In the genomic region with DNA sequence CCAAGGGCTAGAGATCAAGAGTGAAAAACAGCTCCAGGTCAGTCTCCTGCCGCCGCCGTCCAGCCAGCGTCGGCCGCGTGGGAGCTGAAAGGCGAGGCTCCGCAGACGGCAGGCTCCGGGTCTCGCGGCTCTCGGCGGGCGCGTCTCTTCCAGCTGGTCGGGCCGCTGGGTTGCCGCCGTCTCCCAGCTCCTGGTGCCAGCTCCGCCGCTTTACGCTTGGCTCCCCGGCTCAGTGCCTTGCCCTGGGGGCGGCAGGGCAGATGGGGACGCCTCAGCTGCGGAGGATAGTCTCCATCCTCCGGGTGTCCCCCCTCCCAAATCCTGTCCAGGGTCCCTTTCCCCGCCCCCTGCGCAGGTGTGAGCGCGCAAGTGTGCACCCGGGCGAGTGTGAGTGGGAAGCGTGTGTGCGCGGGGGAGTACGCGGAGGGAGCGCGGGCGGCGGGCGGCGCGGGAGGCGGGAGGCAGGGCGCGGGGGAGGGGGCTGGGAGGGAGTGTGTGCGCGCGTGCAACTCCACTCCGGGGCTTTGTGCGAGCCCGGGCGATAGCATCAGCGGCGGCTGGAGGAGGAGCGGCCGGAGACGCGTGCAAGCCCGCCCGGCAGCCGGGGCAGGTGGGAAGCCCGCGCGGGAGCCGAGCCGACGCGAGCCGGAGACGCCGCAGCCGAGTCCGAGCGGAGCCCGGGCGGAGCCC, we compare ENCODE assay signal across 8 mouse cellular contexts. TPM values are rescaled to one million over a fixed set of nuclear protein-coding genes. Genes with fewer than 3 reads are reported as not detected.
DNase-seq lines count a peak whose midpoint lies in the region; ATAC-seq lines count a peak whose summit lies in the region.
"Had no signal": no experiment of that assay in that cellular context is flagged by ENCODE, and none has a peak within 500 bp of the region (broad histone marks: within the 10 kb centered on the region; RNA-seq: fewer than 3 reads in every experiment).

No protein-coding gene starts in this region.

- H3K4me1 ChIP-seq in limb, embryonic 11.5 days (ENCODE audit: control insufficient read depth, insufficient read depth, low read length): peaks cover 10% of the 10 kb centered on the region; the same call in 1 of the 2 replicates

- peak overlapping the region; percentile 42 for H3K4me2 ChIP-seq in limb, embryonic 11.5 days (ENCODE audit: low read depth, severe bottlenecking)

- DNase-seq in layer of hippocampus, adult 18-20 months (ENCODE audit: low spot score in 2 of 2): peak; percentile 25 to 56
- no peak for DNase-seq in layer of hippocampus, adult 11-12 months (ENCODE audit: low spot score)
- peak; percentile 82 for DNase-seq in embryo, embryonic 11 days
- peak; percentile 38 to 60 for DNase-seq in frontal cortex, postnatal 36 days (ENCODE audit: low spot score in 2 of 2)
- peak; percentile 72 for DNase-seq in limb, embryonic 11.5 days (ENCODE audit: low spot score)
- DNase-seq in retina, postnatal 7 days (ENCODE audit: low read depth, low spot score): peak; percentile 70

- H3K9me3 ChIP-seq in limb, embryonic 11.5 days (ENCODE audit: control insufficient read depth, low read length): no peaks in the 10 kb centered on the region

- ATAC-seq in limb, embryonic 11.5 days (ENCODE audit: insufficient number of reproducible peaks, low FRiP score, low TSS enrichment, low read depth): peak; percentile 58; the same call in 1 of the 2 replicates
- ATAC-seq in megakaryocyte, adult 5-6 weeks (ENCODE audit: poor library complexity, severe bottlenecking): no peak

- peak overlapping the region; percentile 26 for H3K4me3 ChIP-seq in limb, embryonic 11.5 days (ENCODE audit: low read depth, low read length)

- H3K9ac ChIP-seq in limb, embryonic 11.5 days (ENCODE audit: low read length): no peak overlapping the region
- H3K9ac ChIP-seq: liver, embryonic 14.5 days had no signal

- H3K36me3 ChIP-seq in limb, embryonic 11.5 days (ENCODE audit: control insufficient read depth, insufficient read depth, low read length): no peaks in the 10 kb centered on the region

- H3K27ac ChIP-seq in limb, embryonic 11.5 days (replicated peaks; ENCODE audit: low read depth, low read length): no peak overlapping the region
- H3K27ac ChIP-seq: liver, embryonic 14.5 days had no signal

- WGBS in limb, embryonic 11.5 days: under 1% methylated on average over 78 of the region's 81 CpGs

- peaks cover 100% of the 10 kb centered on the region for H3K27me3 ChIP-seq in limb, embryonic 11.5 days (ENCODE audit: control insufficient read depth, insufficient read depth, low read length)

RNA-seq across cellular contexts. Expression of a gene that starts 0.5 kb away (rescaled TPM):
- total RNA-seq in layer of hippocampus, adult 18-20 months (2021): 10 to 100 TPM; 23.4 to 29.3 TPM
- polyA plus RNA-seq in limb, embryonic 11.5 days (2014; fragmentation: Nextera tagmentation; extraction: Ambion mirVana): not detected in 2 replicates
- total RNA-seq in megakaryocyte, adult 5-6 weeks (2015): not detected in 2 replicates
- not detected in 2 replicates for total RNA-seq in megakaryocyte, adult 5-6 weeks (2017)

Comparison
In these comparisons a context has a peak if more than half of its experiments do, and no peak if none do; other contexts are left out.
1. RNA of a gene that starts 0.5 kb away (total RNA-seq): 23.4 to 29.3 TPM in layer of hippocampus, adult 18-20 months; not detected in megakaryocyte, adult 5-6 weeks; every median in the first group is over 10 times any median in the second.